Mouse (Mus musculus) thymus, postnatal 25 days (tissue): Measurements from ENCODE around the gene Dlgap4.
A peak's percentile ranks its signal among the peaks of the same experiment; 100 is the strongest.

ENCODE experiments used
- DNase-seq: peaks from one replicate; pipeline ENCODE4 v3.0.0; 2022

The Dlgap4 gene

GRCm38 (mm10) chr2:156719549-156720312 lies 106.2 kb downstream of the Dlgap4 start:
- no peak for DNase-seq

GRCm38 (mm10) chr2:156720313-156720674 lies 106.8 kb downstream of the Dlgap4 start:
- DNase-seq = no peak

- peak; percentile 90 for DNase-seq
Observed at GRCm38 (mm10) chr2:156720675-156721553, 107.4 kb downstream of the Dlgap4 start.

- no peak for DNase-seq
Observed at GRCm38 (mm10) chr2:156721554-156722070, 108.1 kb downstream of the Dlgap4 start.

GRCm38 (mm10) chr2:156722071-156722575 lies 108.6 kb downstream of the Dlgap4 start:
- peak; percentile 10 for DNase-seq

GRCm38 (mm10) chr2:156722752-156723151 lies 109.2 kb downstream of the Dlgap4 start:
- no peak for DNase-seq

GRCm38 (mm10) chr2:156723899-156724523 lies 110.5 kb downstream of the Dlgap4 start:
- no peak for DNase-seq

- no peak for DNase-seq
Observed at GRCm38 (mm10) chr2:156724871-156725270, 111.4 kb downstream of the Dlgap4 start.

GRCm38 (mm10) chr2:156726344-156726743 lies 112.8 kb downstream of the Dlgap4 start:
- DNase-seq = no peak

- DNase-seq = no peak
Observed at GRCm38 (mm10) chr2:156726878-156727277, 113.4 kb downstream of the Dlgap4 start.

- no peak for DNase-seq
Observed at GRCm38 (mm10) chr2:156729537-156730469, 116.3 kb downstream of the Dlgap4 start.

GRCm38 (mm10) chr2:156730501-156730921 lies 117.0 kb downstream of the Dlgap4 start:
- peak; percentile 68 for DNase-seq

- no peak for DNase-seq
Observed at GRCm38 (mm10) chr2:156731592-156731991, 118.1 kb downstream of the Dlgap4 start.

- no peak for DNase-seq
Observed at GRCm38 (mm10) chr2:156732109-156732508, 118.6 kb downstream of the Dlgap4 start.

- DNase-seq = no peak
Observed at GRCm38 (mm10) chr2:156735761-156736335, 122.3 kb downstream of the Dlgap4 start.

GRCm38 (mm10) chr2:156736846-156737245 lies 123.3 kb downstream of the Dlgap4 start:
- DNase-seq = no peak

- no peak for DNase-seq
Observed at GRCm38 (mm10) chr2:156737976-156738375, 124.5 kb downstream of the Dlgap4 start.

- no peak for DNase-seq
Observed at GRCm38 (mm10) chr2:156741265-156741664, 127.8 kb downstream of the Dlgap4 start.

GRCm38 (mm10) chr2:156741998-156742397 lies 128.5 kb downstream of the Dlgap4 start:
- no peak for DNase-seq

- DNase-seq = no peak
Observed at GRCm38 (mm10) chr2:156743248-156743647, 129.7 kb downstream of the Dlgap4 start.

GRCm38 (mm10) chr2:156744414-156744813 lies 130.9 kb downstream of the Dlgap4 start:
- DNase-seq = no peak
